Mouse (Mus musculus) kidney, postnatal 4 days (tissue): ENCODE measurements at regions not wholly inside any gene's neighbourhood (a gene's known extent, or its start where the extent isn't known, plus 50 kb on each side); places are given as distances from the start of the nearest gene placed in this dataset.
A peak's percentile ranks its signal among the peaks of the same experiment; 100 is the strongest.

ENCODE experiments used
- DNase-seq, 2 experiments: peaks; one replicate each; pipeline ENCODE4 v3.0.0; 2021; ENCODE audit warnings: mixed read lengths in 2 of 2

DNA sequence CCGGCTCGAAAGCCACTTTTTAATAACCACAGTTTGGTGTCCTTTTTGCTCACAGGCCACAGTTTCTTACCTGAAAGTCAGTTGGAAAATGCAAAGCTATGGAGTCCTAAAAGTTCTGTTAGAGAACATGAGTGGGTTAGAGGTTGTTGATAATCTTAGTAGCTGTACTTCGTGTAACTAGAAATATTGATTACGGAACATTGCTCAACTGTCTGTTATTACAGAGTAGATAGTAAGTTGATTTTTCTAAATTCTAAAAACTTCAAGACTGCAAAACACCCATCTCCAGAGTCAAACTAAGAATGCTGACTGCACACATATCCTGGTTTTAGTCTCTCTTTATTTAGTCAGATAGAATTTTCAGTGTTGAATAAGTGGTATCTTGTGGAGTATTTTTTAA, 111.0 kb downstream of the Slc38a4 start:
- no peak for DNase-seq

DNA sequence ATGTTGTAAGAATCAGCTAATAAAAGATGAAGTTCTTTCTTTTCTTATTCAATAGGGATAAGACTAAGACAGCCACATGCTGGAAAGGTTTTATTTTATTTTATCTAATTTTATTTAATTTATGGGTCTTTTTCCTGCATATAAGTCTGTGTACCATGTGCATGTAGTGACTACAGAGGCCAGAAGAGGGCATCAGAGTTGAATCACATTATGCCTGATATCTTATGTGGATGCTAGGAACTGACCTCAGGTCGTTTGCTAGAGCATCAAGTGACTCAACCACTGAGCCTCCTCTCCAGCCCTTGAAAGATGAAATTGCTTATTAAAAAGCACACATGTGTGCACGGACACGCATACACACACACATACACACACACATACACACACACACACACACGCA, 113.1 kb downstream of the Slc38a4 start:
- DNase-seq: peak in 1 of 2 experiments; percentile 17

DNA sequence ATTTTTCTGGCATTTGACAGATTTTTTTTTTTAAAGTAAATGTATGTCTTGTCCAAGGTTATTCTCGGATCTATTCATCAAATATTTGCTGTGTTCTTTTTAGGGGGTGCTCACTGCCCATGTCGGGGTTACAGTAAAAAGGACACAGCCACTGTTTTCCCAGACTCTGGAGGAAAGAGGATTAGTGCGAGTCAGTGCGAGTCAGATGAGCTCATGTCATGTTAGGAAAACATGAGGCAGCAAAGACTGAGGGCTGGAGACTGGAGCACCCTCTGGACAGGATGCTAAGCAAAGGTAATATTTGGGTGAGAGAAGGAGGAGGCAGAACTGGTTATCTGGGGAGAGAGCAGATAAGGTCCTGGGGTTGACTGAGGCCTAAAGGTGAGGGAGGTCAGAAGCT, 117.3 kb downstream of the Slc38a4 start:
- DNase-seq: no peak

DNA sequence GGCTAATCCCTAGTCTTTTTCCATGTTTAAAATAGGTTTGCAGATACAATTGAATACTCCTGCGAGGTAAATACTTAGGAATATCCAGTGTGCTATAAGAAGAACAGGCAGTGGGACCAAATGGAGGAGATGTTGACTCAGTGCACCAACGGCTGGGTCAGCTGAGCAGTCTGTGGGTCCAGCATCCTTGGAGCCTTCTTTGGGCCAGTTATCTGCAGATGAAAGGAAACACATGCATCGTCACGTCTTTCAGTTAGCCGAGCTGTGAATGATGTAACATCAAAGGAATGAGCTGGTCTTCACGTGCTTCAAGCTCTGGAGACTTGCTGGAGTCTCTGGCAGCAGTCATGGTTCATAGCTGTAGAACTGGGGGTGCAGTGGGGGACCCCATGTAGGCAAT, 118.1 kb downstream of the Slc38a4 start:
- DNase-seq: no peak

DNA sequence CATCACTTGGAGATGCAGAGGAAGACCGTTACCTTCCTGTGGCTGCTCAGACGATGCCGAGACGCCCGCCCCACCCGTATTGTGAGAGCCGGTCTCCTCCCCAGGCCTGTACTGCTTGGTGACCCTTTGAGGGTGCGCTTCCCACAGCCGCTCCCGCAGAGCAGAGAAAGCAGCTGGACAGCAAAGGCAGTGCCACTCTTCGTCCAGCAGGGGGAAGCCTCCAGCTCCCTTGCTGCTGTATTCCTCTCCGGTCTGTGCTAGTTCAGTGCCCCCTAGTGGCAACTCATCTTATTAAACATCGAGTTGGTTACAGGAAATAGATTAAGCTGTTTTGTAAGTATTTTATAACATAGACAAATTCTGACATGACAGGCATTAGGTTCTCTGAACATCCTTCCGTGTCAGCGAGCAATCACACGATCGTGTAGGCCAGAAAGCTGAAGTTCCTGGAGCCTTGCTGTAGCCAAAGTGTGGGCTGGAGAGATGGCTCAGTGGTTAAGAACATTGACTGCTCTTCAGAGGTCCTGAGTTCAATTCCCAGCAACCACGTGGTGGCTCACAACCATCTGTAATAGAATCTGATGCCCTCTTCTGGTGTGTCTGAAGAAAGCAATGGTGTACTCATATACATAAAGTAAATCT, 118.9 kb downstream of the Slc38a4 start:
- DNase-seq: peak; percentile 87 to 92

DNA sequence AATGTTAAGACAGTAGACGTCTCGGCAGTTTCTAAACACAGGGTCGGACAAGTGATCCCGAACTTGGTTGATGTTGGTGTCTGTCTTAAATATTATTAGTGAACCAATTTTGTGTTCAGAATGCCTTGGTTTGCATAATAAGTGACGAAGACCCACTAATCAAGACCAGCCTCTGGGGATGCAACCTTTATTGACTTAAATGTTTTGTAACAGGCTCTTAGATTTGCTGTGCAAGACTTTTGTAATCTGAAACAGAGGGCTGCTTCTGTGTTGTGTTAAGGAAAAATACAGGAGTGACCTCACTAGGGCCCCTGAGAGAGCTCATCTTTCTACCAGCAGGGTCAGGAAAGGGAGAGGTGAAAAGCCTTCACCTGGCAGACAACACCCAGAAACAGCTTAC, 119.5 kb downstream of the Slc38a4 start:
- DNase-seq: no peak

DNA sequence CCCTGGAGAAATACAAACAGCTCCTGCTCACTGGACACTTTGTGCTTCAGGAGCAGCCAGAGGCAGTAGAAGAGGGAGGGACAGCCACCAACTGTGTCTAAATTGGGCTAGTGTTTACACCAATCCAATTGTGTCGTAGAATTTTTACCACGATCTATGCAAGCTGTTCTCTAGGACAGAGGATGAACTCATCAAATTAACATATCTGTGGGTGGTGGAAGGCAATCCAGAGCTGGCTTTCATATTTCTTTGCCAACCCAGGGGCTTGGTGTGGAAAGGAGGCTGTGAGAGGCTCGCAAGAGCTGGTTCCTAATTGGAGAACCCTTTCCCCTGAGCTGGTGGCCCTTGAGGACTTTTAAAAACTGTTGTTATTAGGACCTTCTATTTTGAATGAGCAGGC, 122.3 kb downstream of the Slc38a4 start:
- DNase-seq: no peak

DNA sequence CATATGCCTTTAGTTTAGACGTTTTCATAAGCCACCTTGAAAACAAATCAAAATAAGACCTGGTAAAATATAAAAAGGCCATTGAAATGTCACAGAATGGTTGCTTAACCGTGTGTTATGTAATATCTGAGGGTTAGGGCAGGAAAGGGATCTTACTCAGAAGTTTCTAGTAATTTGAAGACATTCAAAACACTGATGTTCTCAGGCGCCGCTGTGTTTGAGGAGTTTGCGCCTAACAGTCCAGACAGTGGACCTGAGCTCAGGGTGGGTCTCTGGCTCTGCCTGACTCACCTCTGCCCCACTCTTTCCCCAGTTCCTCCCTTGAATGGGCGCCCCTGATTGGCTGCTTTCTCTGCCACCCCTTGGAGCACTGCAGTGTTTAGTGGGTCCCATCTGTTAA, 125.2 kb downstream of the Slc38a4 start:
- DNase-seq: no peak

DNA sequence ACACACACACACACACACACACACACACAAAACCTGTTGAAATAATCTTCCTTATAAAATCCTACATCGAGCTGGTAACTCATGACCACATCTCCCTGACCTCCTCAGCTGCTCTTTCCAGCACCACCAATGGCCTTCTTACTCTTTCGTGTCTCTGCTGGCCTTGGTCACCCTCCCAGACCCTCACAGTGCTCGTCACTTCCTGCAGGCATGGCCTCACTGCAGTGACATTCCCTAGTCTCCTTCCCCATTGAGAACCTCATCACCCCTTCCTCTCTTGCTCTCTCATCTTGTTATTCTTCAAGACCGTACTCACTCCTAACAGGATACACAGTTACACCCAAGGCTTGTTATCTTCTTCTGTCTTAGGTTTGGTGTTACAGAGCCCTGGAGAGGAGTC, 126.0 kb downstream of the Slc38a4 start:
- DNase-seq: no peak

DNA sequence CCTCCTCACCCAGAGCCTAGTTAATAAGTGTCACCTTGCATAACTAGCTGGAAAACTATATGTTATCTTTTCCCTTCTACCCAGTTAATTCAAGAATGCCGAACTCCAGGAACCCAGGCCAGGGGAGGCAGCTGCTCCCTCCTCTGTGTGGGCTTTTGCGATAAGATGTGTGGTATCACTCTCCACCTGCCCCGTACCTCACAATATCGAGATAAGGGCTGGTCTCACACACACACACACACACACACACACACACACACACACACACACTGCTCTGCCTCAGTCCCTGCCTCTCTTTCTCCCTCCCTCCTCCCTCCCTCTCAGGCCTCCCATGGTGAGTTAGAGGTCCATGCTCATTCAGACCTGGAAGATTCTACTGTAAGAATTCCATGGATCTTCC, 127.1 kb downstream of the Slc38a4 start:
- DNase-seq: no peak

DNA sequence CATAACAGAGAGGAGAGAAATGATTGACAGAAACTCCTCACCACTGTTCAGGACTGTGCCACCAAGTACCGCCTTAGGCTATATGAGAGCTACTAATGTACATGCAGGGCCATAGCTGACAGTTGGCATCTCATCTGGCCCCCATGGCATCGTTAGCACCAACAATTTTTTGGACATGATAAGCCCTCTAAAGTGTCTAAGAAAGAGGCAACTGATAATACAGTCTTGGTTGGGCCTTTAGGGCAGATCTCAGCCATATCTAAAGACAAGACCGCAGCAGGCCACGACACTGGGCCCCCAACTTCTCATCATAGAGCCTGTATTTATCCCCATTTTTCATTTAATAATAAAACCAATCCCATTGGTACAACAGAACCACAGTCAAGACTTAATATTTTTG, 128.1 kb downstream of the Slc38a4 start:
- no peak for DNase-seq

DNA sequence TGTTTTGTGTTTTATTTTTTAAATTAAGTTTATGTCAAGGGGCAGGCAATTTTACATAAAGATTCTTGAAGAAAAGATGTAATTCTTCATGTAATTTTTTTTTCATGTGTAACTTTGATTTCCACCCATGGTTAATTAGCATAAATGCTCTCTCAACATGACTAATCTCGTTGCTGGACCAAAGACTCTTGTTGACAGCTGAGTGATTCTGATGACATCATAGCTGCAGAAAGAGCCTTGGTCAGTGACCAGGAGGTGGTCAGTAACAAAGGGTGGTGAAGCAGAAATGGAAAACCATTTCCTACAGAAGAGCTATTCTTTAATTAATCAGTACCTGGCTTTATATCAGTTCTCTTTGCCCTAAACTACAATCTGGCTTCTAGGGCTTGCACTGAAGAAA, 129.1 kb downstream of the Slc38a4 start:
- DNase-seq: no peak

DNA sequence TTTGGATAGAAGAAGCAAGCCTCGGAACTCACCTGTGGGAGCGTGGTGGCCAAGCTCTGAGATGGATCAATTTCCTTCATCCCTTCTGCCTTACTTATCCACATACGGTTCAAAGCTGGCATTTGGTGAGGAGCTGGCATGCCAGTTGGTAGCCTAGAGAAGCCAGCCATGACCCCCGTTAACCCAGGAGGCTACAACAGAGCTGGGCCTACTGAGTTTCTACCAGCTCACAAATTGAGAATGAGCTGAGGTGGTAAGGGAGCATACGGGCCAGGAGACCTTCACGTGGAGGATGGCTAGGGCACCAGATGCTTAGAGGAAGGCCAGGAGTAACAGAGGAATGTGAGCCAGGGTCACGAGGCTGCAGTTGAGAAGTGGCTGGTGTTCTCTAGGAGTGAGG, 139.2 kb downstream of the Slc38a4 start:
- no peak for DNase-seq

DNA sequence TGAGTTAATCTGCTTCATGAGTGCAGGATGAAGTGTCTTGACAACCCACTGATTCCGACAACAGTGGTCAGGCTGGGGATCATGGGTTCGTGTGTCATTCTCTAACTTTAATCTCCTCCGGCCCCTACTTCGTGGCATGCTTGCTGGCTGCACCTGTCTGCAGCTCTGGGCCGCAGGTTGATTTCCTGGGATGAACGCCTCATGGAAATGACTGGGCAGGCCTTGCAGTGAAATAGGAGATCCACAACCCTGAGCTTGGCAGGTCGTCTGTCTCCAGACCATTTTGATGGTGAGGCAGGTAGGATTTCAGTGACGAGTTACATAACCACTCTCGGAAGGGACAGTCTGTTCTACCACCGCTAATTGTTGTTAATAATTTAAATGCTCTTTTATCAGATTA, 140.2 kb downstream of the Slc38a4 start:
- DNase-seq: no peak

DNA sequence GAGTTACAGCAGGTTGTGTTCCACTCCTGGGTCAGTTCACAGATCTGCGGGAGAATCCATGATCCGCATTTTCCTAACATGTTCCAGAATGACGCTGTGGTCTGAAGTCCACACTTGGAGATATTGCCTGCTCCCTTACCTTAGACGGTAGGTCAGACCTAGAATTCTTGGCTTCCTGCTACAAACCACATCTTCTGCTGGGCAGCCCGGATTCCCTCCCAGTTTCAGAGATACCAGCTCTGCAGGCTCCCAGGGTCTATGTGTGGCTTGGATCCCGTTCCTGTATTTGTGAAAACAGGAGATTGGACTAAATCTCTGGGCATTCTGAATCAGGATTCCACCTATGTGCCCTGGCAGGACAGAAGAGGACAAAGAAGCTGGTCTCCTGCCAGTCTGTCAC, 140.8 kb downstream of the Slc38a4 start:
- DNase-seq: no peak

DNA sequence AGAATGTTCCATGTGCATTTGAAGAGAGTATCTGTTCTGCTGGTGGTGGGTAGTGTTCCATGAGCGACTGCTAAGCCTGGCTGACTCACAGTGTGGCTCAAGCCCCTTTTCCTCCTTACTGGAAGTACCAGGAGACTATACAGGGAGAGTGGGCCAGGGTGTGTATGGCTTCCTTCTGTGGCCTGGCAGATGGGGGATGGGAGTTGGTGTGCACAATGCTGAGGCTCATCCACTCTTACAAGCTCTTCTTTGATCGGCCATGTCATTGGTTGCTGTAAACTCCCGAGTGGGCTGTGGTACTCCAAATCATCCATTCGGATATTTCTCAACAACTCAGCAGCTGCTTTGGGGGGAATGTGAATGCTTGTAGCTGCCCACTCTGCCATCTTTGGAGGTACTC, 150.2 kb downstream of the Slc38a4 start:
- DNase-seq: no peak

DNA sequence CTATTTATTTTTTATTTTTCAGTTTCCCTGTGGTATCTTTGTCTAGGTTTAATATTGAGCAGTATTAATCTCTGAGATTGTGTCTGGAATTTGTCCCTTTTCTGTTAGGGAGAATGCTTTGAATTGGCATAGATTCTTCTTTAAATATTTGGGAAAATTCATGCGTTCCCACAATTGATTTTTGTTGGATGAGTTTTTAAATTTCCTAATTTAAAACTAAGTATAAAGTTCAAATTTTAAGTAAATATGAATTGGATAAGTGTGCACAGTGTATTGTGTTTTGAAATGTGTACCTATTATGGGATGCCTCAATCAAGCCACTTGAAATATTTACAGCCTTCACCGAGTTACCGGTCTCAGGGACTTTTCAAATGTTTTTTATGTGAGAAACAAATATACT, 152.3 kb downstream of the Slc38a4 start:
- DNase-seq: no peak

DNA sequence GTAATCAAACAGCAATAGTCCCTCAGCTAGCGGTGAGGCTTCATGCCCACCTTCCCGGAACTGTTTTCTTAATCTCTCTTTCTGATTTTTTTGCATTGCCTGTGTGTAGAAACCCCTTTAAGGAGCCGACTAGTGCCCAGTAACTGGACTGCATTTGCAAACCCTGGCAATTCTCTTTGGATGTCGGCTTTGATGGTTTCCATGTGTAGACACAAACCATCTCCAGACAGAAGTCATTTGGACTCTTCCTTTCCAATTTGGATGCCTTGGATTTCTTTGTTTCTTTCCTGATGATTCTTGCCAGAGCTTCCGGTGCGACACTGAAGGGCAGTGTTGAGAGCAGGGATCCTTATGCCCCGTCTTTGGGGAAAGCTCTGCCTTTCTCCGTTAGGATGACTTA, 153.0 kb downstream of the Slc38a4 start:
- DNase-seq: no peak

DNA sequence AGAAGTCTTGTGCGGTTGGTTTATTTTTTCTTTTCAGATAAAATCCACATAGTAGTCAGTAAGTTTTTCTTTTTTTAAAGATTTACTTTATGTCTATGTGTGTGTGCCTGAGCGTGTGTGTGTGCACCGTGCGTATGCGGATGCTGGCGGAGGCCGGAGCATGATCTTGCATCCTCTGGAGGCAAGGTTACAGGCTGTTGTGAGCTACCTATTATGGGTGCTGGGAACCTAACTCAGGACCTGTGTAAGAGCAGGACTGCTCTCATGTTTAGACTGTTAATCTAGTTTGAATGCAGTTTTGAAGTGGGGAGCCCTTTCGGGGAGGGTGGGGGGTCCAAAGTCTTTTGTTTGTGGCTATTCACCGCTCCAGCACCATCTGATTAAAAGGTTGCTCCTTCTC, 154.1 kb downstream of the Slc38a4 start:
- DNase-seq: no peak

DNA sequence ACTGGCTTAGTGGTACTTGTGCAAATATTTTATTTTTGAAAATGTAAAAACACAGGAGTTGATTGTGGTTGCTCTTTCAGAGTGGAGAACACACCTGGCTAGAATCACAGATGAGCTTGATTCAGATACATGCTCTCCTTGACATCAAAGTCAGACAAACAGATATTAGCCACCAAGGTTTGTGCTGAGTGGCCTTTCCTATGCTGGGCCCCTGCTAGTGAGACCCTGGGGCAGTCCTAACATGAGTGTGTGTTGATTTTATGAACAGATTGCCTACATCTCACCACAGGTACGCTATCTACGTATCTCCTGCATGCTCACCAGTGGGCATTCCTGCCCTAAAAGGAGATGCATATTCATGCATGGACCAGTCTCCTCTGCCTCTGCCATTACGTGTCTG, 157.5 kb downstream of the Slc38a4 start:
- DNase-seq: no peak

DNA sequence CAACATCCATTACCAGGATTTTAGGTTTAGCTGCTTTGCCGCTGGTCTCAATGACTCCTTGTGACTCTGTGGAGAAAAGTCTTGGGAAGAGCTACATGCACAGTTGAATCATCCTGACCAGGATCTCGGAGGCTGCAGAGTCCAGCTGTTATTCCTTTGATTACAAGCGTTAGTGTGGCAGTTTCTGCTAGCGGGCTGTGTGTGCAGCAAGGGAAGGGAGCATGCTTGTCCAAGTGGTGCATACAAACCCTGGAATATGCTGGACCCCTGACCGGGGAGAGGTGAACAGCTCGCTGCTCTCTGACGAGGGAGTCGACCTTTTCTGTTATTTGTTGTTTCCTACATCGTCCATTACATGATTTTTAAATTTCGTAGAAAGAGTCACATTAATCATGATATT, 170.9 kb downstream of the Slc38a4 start:
- DNase-seq: peak in 1 of 2 experiments; percentile 42

DNA sequence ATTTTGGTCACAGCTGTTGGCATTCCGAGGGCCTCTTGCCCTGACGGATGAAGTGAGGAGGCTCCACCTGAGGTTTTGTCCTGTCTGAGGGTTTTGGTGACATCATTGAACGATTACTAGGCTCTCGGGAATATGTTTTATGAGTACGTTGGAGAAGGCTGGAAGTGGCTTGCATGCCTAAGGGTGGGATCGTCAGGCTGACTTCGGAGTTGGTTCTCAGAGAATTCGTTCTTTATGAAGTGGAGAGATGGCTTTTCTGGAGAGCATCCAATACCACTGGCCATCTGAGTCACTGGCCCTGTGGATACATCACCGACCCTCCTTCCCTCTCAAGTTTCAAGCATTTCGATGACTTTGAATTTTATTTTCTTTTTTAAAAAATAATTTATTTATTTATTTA, 172.0 kb downstream of the Slc38a4 start:
- DNase-seq: no peak

DNA sequence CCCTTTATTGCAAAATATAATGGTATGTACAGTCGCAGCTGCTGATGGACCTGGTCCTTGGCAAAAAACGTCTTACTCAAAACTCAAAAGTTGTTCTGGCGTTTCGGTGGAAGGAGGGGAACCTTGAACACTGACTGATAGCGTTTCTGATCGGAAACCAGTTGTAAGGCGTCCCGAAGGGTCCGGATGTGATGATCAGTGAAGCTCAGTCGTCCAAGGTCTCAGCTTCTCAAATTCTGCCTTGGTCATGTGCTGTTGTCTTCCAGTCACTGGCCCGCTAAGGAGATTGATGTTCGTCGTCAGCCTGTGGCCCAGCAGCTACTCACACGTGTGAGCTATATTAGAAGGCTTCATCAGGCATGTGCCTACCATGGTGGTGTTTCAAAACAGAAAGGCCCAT, 173.5 kb downstream of the Slc38a4 start:
- peak in 1 of 2 experiments; percentile 21 for DNase-seq

DNA sequence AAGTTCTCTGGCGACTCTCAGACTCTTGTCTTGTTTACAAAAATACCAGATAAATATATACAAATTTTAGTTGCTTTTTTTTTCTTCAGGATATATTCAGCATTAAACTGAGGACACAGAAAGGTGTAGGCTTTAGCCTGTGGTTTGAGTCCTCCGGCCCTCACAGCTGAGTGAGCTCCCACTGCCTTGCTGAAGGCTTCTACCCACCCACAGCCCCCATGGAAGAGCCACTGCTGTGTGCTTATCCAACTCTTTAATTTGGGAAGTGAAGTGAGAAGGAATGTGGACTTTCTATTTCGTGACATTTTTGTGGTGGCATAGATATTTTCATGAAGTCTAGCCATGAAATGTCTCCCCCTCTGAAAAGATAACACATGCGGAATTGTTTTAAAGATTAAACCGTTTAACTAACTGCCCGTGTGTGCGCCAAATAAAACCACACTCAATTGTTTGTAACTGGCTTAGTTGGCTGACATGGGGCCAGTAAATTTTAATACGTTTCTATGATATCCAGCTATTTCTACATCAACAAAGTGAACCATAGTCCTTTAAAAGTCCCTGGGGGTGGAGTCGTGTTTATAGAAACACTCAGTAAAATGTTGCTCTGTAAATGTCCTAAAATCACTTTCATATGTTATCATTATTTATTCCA, 174.1 kb downstream of the Slc38a4 start:
- peak in 1 of 2 experiments; percentile 28 for DNase-seq

DNA sequence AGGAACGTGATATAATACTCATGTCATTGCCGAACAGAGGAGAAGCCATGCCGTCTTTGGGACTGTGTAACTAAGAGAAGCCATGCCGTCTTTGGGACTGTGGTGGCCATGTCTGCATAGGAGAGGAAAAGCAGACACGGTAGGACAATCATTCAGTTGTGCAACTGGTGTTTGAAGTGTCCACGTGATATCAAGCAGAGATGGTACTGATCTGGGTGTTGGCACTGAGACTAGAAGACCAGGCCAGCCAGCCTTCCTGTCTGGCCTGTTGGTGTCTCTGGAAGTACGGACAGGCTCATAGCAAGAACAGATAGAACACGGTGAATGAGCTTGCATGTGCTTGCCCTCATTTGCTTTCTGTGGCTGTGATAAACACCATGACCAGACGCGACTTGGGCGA, 175.7 kb downstream of the Slc38a4 start:
- DNase-seq: no peak
